Mouse (Mus musculus): ENCODE measurements around the gene Mphosph6. TPM values are rescaled to one million over a fixed set of nuclear protein-coding genes. Genes with fewer than 3 reads are reported as not detected.

Mphosph6 gene
- polyA plus RNA-seq, 1 experiment = 26.2 TPM

GRCm38 (mm10) chr8:117765947-117766346, 35.8 kb downstream of the Mphosph6 start:
- H3K4me3 ChIP-seq (replicated peaks; ENCODE audit: insufficient read depth, low read depth, low read length) = no peak overlapping the region
- TF ChIP-seq CTCF (IDR thresholded peaks at IDR 0.05; ENCODE audit: borderline replicate concordance, insufficient read depth, low read depth, low read length) (no peak), POLR2A (IDR thresholded peaks at IDR 0.05; ENCODE audit: borderline replicate concordance, insufficient read depth, low read length) (no peak)
- 78% methylated on average over 5 of the region's 5 CpGs for WGBS
- H3K4me1 ChIP-seq (ENCODE audit: control insufficient read depth, insufficient read depth, low read length) = no peaks in the 10 kb centered on the region
- DNase-seq = no peak
- no peak overlapping the region for H3K27ac ChIP-seq (ENCODE audit: insufficient read depth, low read length)
- no peaks in the 10 kb centered on the region for H3K27me3 ChIP-seq (ENCODE audit: control insufficient read depth, insufficient read depth, low read length)

GRCm38 (mm10) chr8:117764625-117765024, 37.1 kb downstream of the Mphosph6 start:
- WGBS = 77% methylated on average over 4 of the region's 4 CpGs
- Histone ChIP-seq H3K27me3 (ENCODE audit: control insufficient read depth, insufficient read depth, low read length) (no peaks in the 10 kb centered on the region), H3K27ac (ENCODE audit: insufficient read depth, low read length) (no peak overlapping the region), H3K4me3 (replicated peaks; ENCODE audit: insufficient read depth, low read depth, low read length) (no peak overlapping the region), H3K4me1 (ENCODE audit: control insufficient read depth, insufficient read depth, low read length) (no peaks in the 10 kb centered on the region)
- no peak for DNase-seq
- TF ChIP-seq POLR2A (IDR thresholded peaks at IDR 0.05; ENCODE audit: borderline replicate concordance, insufficient read depth, low read length) (no peak), CTCF (IDR thresholded peaks at IDR 0.05; ENCODE audit: borderline replicate concordance, insufficient read depth, low read depth, low read length) (no peak)

- TF ChIP-seq POLR2A (IDR thresholded peaks at IDR 0.05; ENCODE audit: borderline replicate concordance, insufficient read depth, low read length) (no peak), CTCF (IDR thresholded peaks at IDR 0.05; ENCODE audit: borderline replicate concordance, insufficient read depth, low read depth, low read length) (no peak)
- no peak for DNase-seq
- WGBS = 79% methylated on average over 6 of the region's 6 CpGs
- Histone ChIP-seq H3K4me3 (replicated peaks; ENCODE audit: insufficient read depth, low read depth, low read length) (no peak overlapping the region), H3K4me1 (ENCODE audit: control insufficient read depth, insufficient read depth, low read length) (no peaks in the 10 kb centered on the region), H3K27me3 (ENCODE audit: control insufficient read depth, insufficient read depth, low read length) (no peaks in the 10 kb centered on the region), H3K27ac (ENCODE audit: insufficient read depth, low read length) (no peak overlapping the region)
Observed at GRCm38 (mm10) chr8:117762776-117763175, 39.0 kb downstream of the Mphosph6 start.

GRCm38 (mm10) chr8:117757900-117758299, 43.8 kb downstream of the Mphosph6 start:
- DNase-seq = no peak
- 80% methylated on average over 11 of the region's 11 CpGs for WGBS
- H3K27ac ChIP-seq (ENCODE audit: insufficient read depth, low read length) = no peak overlapping the region

GRCm38 (mm10) chr8:117749436-117749835, 52.3 kb downstream of the Mphosph6 start:
- no peak overlapping the region for H3K27ac ChIP-seq (ENCODE audit: insufficient read depth, low read length)
- H3K27me3 ChIP-seq (ENCODE audit: control insufficient read depth, insufficient read depth, low read length) = no peaks in the 10 kb centered on the region
- no peaks in the 10 kb centered on the region for H3K4me1 ChIP-seq (ENCODE audit: control insufficient read depth, insufficient read depth, low read length)
- no peak overlapping the region for H3K4me3 ChIP-seq (replicated peaks; ENCODE audit: insufficient read depth, low read depth, low read length)
- no peak for TF ChIP-seq CTCF (IDR thresholded peaks at IDR 0.05; ENCODE audit: borderline replicate concordance, insufficient read depth, low read depth, low read length)
- TF ChIP-seq POLR2A (IDR thresholded peaks at IDR 0.05; ENCODE audit: borderline replicate concordance, insufficient read depth, low read length) = no peak
- no peak for DNase-seq
- WGBS = 62% methylated on average over 2 of the region's 2 CpGs

More at GRCm38 (mm10) chr8:117757900-117758299, 43.8 kb downstream of the Mphosph6 start:
- Histone ChIP-seq H3K4me3 (replicated peaks; ENCODE audit: insufficient read depth, low read depth, low read length) (no peak overlapping the region), H3K4me1 (ENCODE audit: control insufficient read depth, insufficient read depth, low read length) (no peaks in the 10 kb centered on the region), H3K27me3 (ENCODE audit: control insufficient read depth, insufficient read depth, low read length) (no peaks in the 10 kb centered on the region)
- no peak for TF ChIP-seq POLR2A (IDR thresholded peaks at IDR 0.05; ENCODE audit: borderline replicate concordance, insufficient read depth, low read length)
- no peak for TF ChIP-seq CTCF (IDR thresholded peaks at IDR 0.05; ENCODE audit: borderline replicate concordance, insufficient read depth, low read depth, low read length)

- H3K4me3 ChIP-seq (replicated peaks; ENCODE audit: insufficient read depth, low read depth, low read length) = no peak overlapping the region
- H3K27me3 ChIP-seq (ENCODE audit: control insufficient read depth, insufficient read depth, low read length) = no peaks in the 10 kb centered on the region
- H3K4me1 ChIP-seq (ENCODE audit: control insufficient read depth, insufficient read depth, low read length) = no peaks in the 10 kb centered on the region
- TF ChIP-seq POLR2A (IDR thresholded peaks at IDR 0.05; ENCODE audit: borderline replicate concordance, insufficient read depth, low read length) (no peak), CTCF (IDR thresholded peaks at IDR 0.05; ENCODE audit: borderline replicate concordance, insufficient read depth, low read depth, low read length) (no peak)
- 81% methylated on average over 8 of the region's 9 CpGs for WGBS
- DNase-seq = no peak
- no peak overlapping the region for H3K27ac ChIP-seq (ENCODE audit: insufficient read depth, low read length)
Observed at GRCm38 (mm10) chr8:117747886-117748730, 53.6 kb downstream of the Mphosph6 start.

- no peaks in the 10 kb centered on the region for H3K27me3 ChIP-seq (ENCODE audit: control insufficient read depth, insufficient read depth, low read length)
- no peak overlapping the region for H3K4me3 ChIP-seq (replicated peaks; ENCODE audit: insufficient read depth, low read depth, low read length)
- TF ChIP-seq POLR2A (IDR thresholded peaks at IDR 0.05; ENCODE audit: borderline replicate concordance, insufficient read depth, low read length) (no peak), CTCF (IDR thresholded peaks at IDR 0.05; ENCODE audit: borderline replicate concordance, insufficient read depth, low read depth, low read length) (no peak)
- 55% methylated on average over 2 of the region's 2 CpGs for WGBS
- H3K27ac ChIP-seq (ENCODE audit: insufficient read depth, low read length) = no peak overlapping the region
- H3K4me1 ChIP-seq (ENCODE audit: control insufficient read depth, insufficient read depth, low read length) = no peaks in the 10 kb centered on the region
- no peak for DNase-seq
Observed at GRCm38 (mm10) chr8:117747428-117747827, 54.3 kb downstream of the Mphosph6 start.

- Histone ChIP-seq H3K27me3 (ENCODE audit: control insufficient read depth, insufficient read depth, low read length) (no peaks in the 10 kb centered on the region), H3K4me1 (ENCODE audit: control insufficient read depth, insufficient read depth, low read length) (no peaks in the 10 kb centered on the region), H3K27ac (ENCODE audit: insufficient read depth, low read length) (no peak overlapping the region), H3K4me3 (replicated peaks; ENCODE audit: insufficient read depth, low read depth, low read length) (no peak overlapping the region)
- no peak for DNase-seq
- no peak for TF ChIP-seq POLR2A (IDR thresholded peaks at IDR 0.05; ENCODE audit: borderline replicate concordance, insufficient read depth, low read length)
- no peak for TF ChIP-seq CTCF (IDR thresholded peaks at IDR 0.05; ENCODE audit: borderline replicate concordance, insufficient read depth, low read depth, low read length)
- WGBS = 95% methylated on average over 5 of the region's 5 CpGs
Observed at GRCm38 (mm10) chr8:117746651-117747050, 55.1 kb downstream of the Mphosph6 start.
